Mouse (Mus musculus) thymus, adult 2 months (tissue): ENCODE results near the gene Cerk. TPM values are rescaled to one million over a fixed set of nuclear protein-coding genes. Genes with fewer than 3 reads are reported as not detected.
"Not testable (repeated sequence)": the region's sequence is repeated elsewhere in the genome, so short reads cannot be mapped to it uniquely, and the experiment has no call there.

ENCODE experiments used
- DNase-seq: peaks from one replicate; pipeline ENCODE4 v3.0.0; 2021
- H3K27ac ChIP-seq: fragments of 200-500 bp; 2 replicates; pipeline ENCODE4 v1.5.1; 2012; ENCODE audit warnings: low read length, control low read depth; ENCODE audit not compliant: control insufficient read depth, insufficient read depth
- H3K27me3 ChIP-seq: fragments of 200-500 bp; 2 replicates; pipeline ENCODE4 v1.6.1; 2012; ENCODE audit warnings: mild to moderate bottlenecking, low read length, moderate library complexity, mixed read lengths; ENCODE audit not compliant: control insufficient read depth, insufficient read depth
- H3K36me3 ChIP-seq: fragments of 200-500 bp; 2 replicates; pipeline ENCODE4 v1.6.1; 2012; ENCODE audit warnings: mild to moderate bottlenecking, low read length, moderate library complexity; ENCODE audit not compliant: control insufficient read depth, insufficient read depth
- H3K4me1 ChIP-seq: fragments of 200-500 bp; replicated peaks from 2 replicates; pipeline ENCODE4 v1.6.1; 2012; ENCODE audit warnings: low read length; ENCODE audit not compliant: control insufficient read depth, insufficient read depth
- H3K4me3 ChIP-seq: fragments of 200-500 bp; 2 replicates; pipeline ENCODE4 v1.5.1; 2012; ENCODE audit warnings: mild to moderate bottlenecking, low read length, control low read depth, moderate library complexity; ENCODE audit not compliant: control insufficient read depth, insufficient read depth
- CTCF ChIP-seq: fragments of 200-500 bp; IDR thresholded peaks from 2 replicates; pipeline ENCODE4 v1.5.1; 2012; ENCODE audit warnings: mild to moderate bottlenecking, control low read depth, low read length, moderate library complexity, borderline replicate concordance; ENCODE audit not compliant: control insufficient read depth, poor library complexity, insufficient read depth; ENCODE audit errors: extremely low read depth
- POLR2A ChIP-seq: fragments of 200-500 bp; IDR thresholded peaks from 2 replicates; pipeline ENCODE4 v1.6.1; 2012; ENCODE audit warnings: mild to moderate bottlenecking, low read length, control low read depth, moderate library complexity; ENCODE audit not compliant: control insufficient read depth, poor library complexity, insufficient read depth; ENCODE audit errors: extremely low read depth
- WGBS: fragments of 180-500 bp; shearing (Covaris S2); methylation state at CpG from one replicate; pipeline ENCODE4 v1.1.7; 2018; 5-methylcytosine and 5-hydroxymethylcytosine counted together
- polyA plus RNA-seq: library from polyadenylated mRNA; depleted of rRNA; stranded (reverse); fragments of >200 nt; gene quantifications from 2 replicates; pipeline ENCODE4 v1.2.3, GENCODE M21; 2012

Gene Cerk
- polyA plus RNA-seq, 1 experiment: 180 TPM

GRCm38 (mm10) chr15:86164718-86165345 is 21.1 kb downstream of the Cerk start:
- TF ChIP-seq CTCF (no peak), POLR2A (no peak)
- Histone ChIP-seq H3K27ac (no peak overlapping the region), H3K27me3 (no peaks in the 10 kb centered on the region), H3K36me3 (peaks cover 41% of the 10 kb centered on the region), H3K4me3 (no peak overlapping the region), H3K4me1 (peaks cover 28% of the 10 kb centered on the region)
- WGBS: 95% methylated on average over 21 of the region's 21 CpGs
- DNase-seq: no peak

GRCm38 (mm10) chr15:86161800-86162199 is 24.1 kb downstream of the Cerk start:
- peaks cover 54% of the 10 kb centered on the region for H3K36me3 ChIP-seq
- not testable (repeated sequence) for H3K4me1 ChIP-seq, H3K27me3 ChIP-seq, H3K4me3 ChIP-seq, H3K27ac ChIP-seq
- TF ChIP-seq CTCF: 0 out of 2 replicates have a peak, but pooled peaks have one; percentile 46
- DNase-seq: peak; percentile 35
- WGBS: 99% methylated on average over 3 of the region's 3 CpGs

GRCm38 (mm10) chr15:86160906-86161305 is 25.0 kb downstream of the Cerk start:
- no peaks in the 10 kb centered on the region for H3K4me1 ChIP-seq
- H3K36me3 ChIP-seq: peaks cover 62% of the 10 kb centered on the region
- DNase-seq: no peak
- no peak overlapping the region for H3K27ac ChIP-seq
- H3K27me3 ChIP-seq: no peaks in the 10 kb centered on the region
- H3K4me3 ChIP-seq: no peak overlapping the region
- 95% methylated on average over 10 of the region's 10 CpGs for WGBS
- no peak for TF ChIP-seq CTCF
- TF ChIP-seq POLR2A: no peak

GRCm38 (mm10) chr15:86159719-86160118 is 26.2 kb downstream of the Cerk start:
- H3K4me3 ChIP-seq: no peak overlapping the region
- no peaks in the 10 kb centered on the region for H3K4me1 ChIP-seq
- DNase-seq: peak; percentile 20
- TF ChIP-seq CTCF (no peak), POLR2A (no peak)
- H3K27me3 ChIP-seq: no peaks in the 10 kb centered on the region
- no peak overlapping the region for H3K27ac ChIP-seq
- 92% methylated on average over 5 of the region's 5 CpGs for WGBS
- H3K36me3 ChIP-seq: peaks cover 67% of the 10 kb centered on the region

GRCm38 (mm10) chr15:86159093-86159492 is 26.8 kb downstream of the Cerk start:
- H3K36me3 ChIP-seq: peaks cover 67% of the 10 kb centered on the region
- 93% methylated on average over 16 of the region's 16 CpGs for WGBS
- H3K27me3 ChIP-seq: no peaks in the 10 kb centered on the region
- no peak for DNase-seq
- no peaks in the 10 kb centered on the region for H3K4me1 ChIP-seq
- TF ChIP-seq POLR2A (no peak), CTCF (no peak)
- H3K27ac ChIP-seq: no peak overlapping the region
- no peak overlapping the region for H3K4me3 ChIP-seq

GRCm38 (mm10) chr15:86156492-86156891 is 29.4 kb downstream of the Cerk start:
- TF ChIP-seq POLR2A (no peak), CTCF (no peak)
- Histone ChIP-seq H3K4me1 (no peaks in the 10 kb centered on the region), H3K27ac (no peak overlapping the region), H3K36me3 (peaks cover 53% of the 10 kb centered on the region), H3K27me3 (no peaks in the 10 kb centered on the region), H3K4me3 (no peak overlapping the region)
- WGBS: 94% methylated on average over 5 of the region's 5 CpGs
- no peak for DNase-seq

- TF ChIP-seq CTCF: no peak
- TF ChIP-seq POLR2A: no peak
- H3K36me3 ChIP-seq: peaks cover 68% of the 10 kb centered on the region
- no peak overlapping the region for H3K4me3 ChIP-seq
- H3K4me1 ChIP-seq: no peaks in the 10 kb centered on the region
- DNase-seq: no peak
- WGBS: 96% methylated on average over 12 of the region's 12 CpGs
- no peaks in the 10 kb centered on the region for H3K27me3 ChIP-seq
- no peak overlapping the region for H3K27ac ChIP-seq
Observed at GRCm38 (mm10) chr15:86153481-86153960, 32.4 kb downstream of the Cerk start.
